Mouse (Mus musculus): ENCODE data around the gene Cldn34c2. TPM values are rescaled to one million over a fixed set of nuclear protein-coding genes. Genes with fewer than 3 reads are reported as not detected.
"Not testable (repeated sequence)": the region's sequence is repeated elsewhere in the genome, so short reads cannot be mapped to it uniquely, and the experiment has no call there.

The Cldn34c2 gene
- under 1 TPM in 1 of 2 experiments, not detected in 1; 0.96 TPM for total RNA-seq (2021)
- long read RNA-seq, experiment 1, result 0 reads
- long read RNA-seq, experiment 2, result 0 reads

- not testable (repeated sequence) for DNase-seq (ENCODE audit: low spot score in 2 of 2)
Measured at GRCm38 (mm10) chrX:123581400-123581799, at the start of gene Cldn34c2. TSS of gene Cldn34c2 (plus strand) at chrX:123581700.

DNA sequence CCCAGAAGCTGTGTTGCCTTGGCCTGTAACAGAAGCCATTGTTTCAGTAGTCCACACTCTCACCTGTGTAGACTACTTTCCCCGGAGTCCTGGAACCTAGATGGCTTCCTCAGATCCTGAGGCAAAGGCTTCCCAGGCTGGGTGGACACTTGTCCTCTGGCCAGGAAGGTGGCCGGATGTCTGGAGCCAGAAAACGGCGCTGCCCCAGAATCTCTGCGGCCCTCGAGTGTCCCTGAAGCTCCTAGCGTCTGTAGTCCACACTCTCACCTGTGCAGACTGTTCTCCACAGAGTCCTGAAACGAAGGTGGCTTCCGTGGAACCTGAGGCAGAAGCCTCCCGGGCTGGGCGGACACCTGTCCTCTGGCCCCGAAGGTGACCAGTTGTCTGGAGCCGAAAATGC lies 30.1 kb upstream of the Cldn34c2 start:
- not testable (repeated sequence) for DNase-seq (ENCODE audit: low spot score in 2 of 2)

DNA sequence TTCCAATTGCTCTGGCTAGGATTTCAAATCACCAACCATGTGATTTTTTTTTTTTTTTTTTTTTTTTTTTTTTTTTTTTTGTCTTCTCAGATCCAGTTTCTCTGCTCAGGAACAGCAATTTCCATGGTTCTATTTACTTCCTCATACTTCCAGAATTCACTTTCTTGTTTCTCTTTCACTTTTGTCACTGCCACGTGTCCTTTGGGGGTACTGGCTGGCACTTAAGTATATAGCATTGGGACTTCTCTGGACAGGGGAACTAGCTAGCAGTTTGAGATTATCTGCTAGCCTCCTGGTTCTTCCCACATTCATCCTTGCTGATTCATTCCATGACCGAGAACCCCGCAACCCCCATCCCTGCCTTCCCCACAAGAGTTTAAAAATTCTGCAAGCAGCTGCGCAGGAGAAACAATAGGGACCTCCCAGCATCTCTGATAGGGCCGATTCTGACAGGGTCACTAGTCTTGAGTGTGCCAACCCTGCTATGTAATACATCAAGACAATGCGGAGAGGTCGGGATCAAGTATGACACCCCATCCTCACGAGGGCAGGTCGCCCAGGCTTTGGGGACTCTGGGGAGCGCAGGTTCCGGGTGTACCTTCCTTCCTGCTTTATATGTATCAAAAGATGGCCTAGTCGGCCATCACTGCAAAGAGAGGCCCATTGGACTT lies 30.8 kb downstream of the Cldn34c2 start:
- peak in 1 of 2 experiments; percentile 2 for DNase-seq (ENCODE audit: low spot score in 2 of 2)

Other genes with a start within 250 kb of the Cldn34c2 start
- gene Gm17467, start 123.1 kb downstream of the Cldn34c2 start, total RNA-seq (2021), result not detected
- not detected for gene Cldn34c3, start 212.0 kb downstream of the Cldn34c2 start, total RNA-seq (2021)